Mouse (Mus musculus): ENCODE measurements around the gene Tmtc4.

Gene Tmtc4

DNA sequence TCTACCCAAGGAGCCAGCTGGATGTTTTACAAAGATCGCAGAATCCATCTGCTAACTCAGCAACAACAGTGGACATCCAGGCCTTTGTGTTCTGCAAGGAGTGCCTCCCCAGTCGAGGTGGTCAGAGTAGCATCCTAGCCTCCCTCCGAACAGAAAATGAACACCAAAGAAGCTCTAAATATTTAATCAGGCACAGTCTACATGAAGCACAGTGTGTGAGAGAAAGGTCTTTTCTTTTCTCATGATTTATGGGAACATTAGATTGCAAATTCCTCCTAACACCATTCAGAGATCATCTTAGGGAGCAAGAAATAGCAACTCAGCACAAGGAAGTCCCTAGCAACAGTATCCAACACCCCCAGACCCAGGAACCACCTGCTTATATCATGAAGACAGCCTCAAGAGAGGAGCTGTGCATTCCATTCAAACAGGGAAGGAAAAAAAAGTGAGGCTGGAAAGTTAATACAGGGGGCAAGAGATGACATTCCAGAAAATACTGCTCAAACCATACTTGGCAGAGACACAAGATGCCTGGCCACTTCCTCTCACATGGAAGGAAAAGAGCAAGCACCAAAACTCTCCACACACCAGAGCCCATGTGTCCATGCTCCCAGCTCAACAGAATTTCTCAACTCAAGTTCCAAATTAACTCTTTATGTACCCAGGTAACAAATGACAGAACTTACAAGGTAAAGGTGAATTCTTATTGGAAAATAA lies 8.8 kb downstream of the Tmtc4 start:
- in situ Hi-C loops (cut with MseI, MboI): no loop called here

GRCm38 (mm10) chr14:122973091-122973490 lies 10.7 kb downstream of the Tmtc4 start:
- in situ Hi-C loops (cut with MseI, MboI): no loop called here

DNA sequence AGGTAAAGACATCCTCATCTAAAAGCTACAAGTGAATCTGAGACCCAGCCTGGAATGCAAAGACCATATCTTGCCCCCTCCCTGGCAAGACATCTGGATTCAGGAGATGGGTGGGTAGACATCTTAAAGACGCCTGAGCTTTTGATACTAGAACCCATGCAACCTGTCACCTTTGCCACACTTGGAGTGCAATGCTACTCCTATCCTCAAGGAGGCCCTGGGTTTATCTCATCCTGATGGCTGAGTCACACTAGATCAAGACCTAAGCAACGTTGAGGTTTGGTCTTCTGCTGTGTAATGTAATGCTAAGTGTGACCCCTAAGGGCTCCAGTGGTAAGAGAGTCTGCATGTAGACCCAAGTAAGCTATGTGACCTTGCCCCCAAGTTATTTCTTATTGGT lies 15.8 kb downstream of the Tmtc4 start:
- in situ Hi-C loops (cut with MseI, MboI): no loop called here

GRCm38 (mm10) chr14:122957941-122958340 lies 25.9 kb downstream of the Tmtc4 start:
- in situ Hi-C loops (cut with MseI, MboI): loop anchor here in 1 of 2 experiments (10.0 kb wide), 1 partner anchor 357 kb away; no protein-coding TSS in a partner anchor

GRCm38 (mm10) chr14:122953331-122953730 lies 30.5 kb downstream of the Tmtc4 start:
- in situ Hi-C loops (cut with MseI, MboI): loop anchor here in 1 of 2 experiments (10.0 kb wide), 1 partner anchor 361 kb away; no protein-coding TSS in a partner anchor

DNA sequence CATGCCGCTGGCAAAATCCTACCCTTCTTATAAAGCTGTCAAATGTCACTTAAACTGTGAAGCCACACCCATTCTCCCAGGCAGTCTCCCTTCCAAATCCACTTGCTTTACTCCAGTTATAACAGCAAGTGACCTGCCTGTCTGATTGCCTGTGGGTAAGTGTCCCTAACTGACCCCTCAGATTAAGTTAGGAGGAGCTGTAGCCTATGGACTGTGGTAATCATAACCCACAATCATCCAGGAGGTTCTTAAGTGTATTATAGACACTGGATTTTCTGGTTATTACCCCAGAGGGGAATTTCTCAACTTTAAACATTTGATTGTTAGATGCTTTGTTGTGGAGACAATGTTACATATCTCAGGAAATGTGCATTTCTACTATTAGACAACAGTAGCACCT lies 31.3 kb downstream of the Tmtc4 start:
- in situ Hi-C loops (cut with MseI, MboI): loop anchor here in 1 of 2 experiments (10.0 kb wide), 1 partner anchor 362 kb away; no protein-coding TSS in a partner anchor

DNA sequence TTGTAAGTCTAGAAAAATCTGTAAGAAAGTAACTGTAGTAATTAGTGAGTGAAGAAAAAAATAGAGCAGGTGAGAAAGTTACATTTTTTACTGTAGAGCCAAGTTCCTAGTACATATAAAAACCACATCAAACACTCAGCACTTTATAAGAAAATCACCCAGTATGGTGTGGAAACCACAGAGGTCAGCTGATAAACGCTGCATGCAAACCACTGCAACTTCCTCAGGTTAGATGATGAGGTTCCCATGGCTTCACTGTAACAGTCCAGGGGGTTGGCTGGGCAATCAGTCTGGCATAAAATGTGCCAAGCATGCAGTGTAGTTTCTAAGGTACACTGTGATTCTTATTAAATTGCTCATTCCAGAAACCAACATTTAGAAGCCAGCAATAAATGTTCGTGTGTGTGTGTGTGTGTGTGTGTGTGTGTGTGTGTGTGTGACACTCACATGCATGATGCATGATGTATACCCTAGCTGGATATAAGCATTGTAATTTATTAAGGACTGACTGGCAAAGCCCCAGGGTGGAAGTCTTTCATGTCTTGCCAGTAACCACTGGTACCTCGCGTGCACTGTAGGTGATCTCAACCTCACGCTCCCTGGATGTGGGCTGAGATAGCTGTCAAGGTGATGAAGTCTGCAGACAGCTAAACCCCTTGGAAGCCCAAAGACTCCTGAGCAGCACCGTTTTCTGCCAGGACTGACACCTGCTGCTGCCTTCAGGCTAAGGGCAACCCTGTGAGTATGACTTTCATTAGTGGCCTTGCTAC lies 32.0 kb downstream of the Tmtc4 start:
- in situ Hi-C loops (cut with MseI, MboI): loop anchor here in 1 of 2 experiments (10.0 kb wide), 1 partner anchor 363 kb away; no protein-coding TSS in a partner anchor

GRCm38 (mm10) chr14:122950915-122951314 lies 32.9 kb downstream of the Tmtc4 start:
- in situ Hi-C loops (cut with MseI, MboI): loop anchor here in 1 of 2 experiments (10.0 kb wide), 1 partner anchor 364 kb away; no protein-coding TSS in a partner anchor

- in situ Hi-C loops (cut with MseI, MboI): no loop called here
These were observed 40.4 kb downstream of the Tmtc4 start for GRCm38 (mm10) chr14:122943475-122943853.

GRCm38 (mm10) chr14:122942757-122943474 lies 40.9 kb downstream of the Tmtc4 start:
- in situ Hi-C loops (cut with MseI, MboI): no loop called here

DNA sequence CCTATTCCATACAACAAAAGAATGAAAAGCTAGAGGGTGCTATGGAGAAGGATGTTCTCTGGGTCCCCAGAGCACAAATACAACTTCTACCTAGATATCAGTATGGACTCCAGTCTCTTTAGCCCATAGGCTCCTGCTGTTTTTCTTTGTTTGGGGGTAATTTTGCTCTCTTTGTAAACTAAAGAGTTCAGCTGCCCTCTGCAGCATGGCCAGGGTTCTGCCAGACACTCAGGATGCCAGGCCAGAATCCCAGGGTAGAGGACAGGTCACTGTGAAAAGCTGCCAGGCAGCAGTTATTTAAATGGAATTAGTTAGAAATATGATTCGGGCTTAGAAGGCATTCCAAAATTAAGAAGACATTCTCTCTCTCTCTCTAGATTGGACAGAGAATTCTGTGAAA lies 47.4 kb downstream of the Tmtc4 start:
- in situ Hi-C loops (cut with MseI, MboI): no loop called here

GRCm38 (mm10) chr14:122920011-122920410 lies 63.8 kb downstream of the Tmtc4 start:
- in situ Hi-C loops (cut with MseI, MboI): no loop called here

- in situ Hi-C loops (cut with MseI, MboI): no loop called here
These were observed 66.2 kb downstream of the Tmtc4 start for GRCm38 (mm10) chr14:122917676-122918075.

- in situ Hi-C loops (cut with MseI, MboI): no loop called here
These were observed 70.2 kb downstream of the Tmtc4 start, which contains the start of gene Ggact for GRCm38 (mm10) chr14:122913657-122914056. Gene Ggact, minus strand, starts transcription at chr14:122913757.

DNA sequence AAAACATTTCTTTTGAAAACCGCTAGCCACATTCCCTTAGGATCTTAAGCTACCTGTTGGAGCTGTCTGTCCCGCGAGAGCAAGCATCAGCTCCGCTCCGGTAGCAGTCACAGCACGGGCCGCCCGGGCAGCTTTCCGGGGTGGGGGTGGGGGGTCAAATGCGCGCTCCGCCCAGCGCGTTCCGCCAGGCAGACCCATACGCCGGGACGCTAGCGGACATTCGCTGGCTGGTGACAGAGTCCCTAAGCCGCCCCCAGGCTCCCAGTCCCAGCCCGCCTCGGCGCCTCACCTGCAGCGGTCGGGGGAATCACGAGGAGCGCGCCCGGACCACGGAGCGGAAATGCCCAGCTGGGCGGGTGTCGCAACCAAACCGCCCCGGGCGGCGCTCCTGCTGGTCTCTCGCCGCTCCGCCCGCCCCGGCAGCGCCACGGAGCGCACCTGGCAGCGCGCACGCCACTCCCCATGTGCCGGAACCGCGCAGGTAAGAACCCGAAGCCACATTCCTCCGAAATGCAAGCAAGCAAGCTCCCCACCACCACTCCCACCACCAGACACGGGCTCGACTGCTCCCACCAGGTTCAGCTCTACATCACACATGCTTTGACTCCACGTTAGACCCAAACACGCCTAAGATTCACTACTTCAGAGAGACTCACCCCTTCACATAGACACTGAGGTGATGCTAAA lies 70.9 kb downstream of the Tmtc4 start:
- in situ Hi-C loops (cut with MseI, MboI): no loop called here

DNA sequence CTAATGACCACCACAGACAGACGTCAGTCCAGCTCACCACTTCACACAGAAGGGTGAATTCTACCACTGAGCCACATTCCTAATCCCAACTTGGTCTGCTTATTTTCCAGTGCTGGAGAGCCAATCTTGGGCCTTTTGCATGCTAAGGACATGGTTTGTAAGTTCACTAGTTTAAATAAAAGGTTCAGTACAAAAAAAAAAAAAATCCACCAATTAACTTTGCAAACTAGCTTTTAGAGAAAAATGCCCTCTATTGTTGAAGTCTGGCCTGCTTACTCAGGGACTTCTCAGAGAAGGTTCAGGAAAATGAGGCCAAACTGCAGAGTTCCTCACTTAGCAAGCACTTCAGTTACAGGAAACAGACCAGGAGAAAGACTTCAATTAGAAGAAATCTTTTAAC lies 71.7 kb downstream of the Tmtc4 start:
- in situ Hi-C loops (cut with MseI, MboI): no loop called here

GRCm38 (mm10) chr14:122911265-122911664 lies 72.6 kb downstream of the Tmtc4 start:
- in situ Hi-C loops (cut with MseI, MboI): no loop called here

DNA sequence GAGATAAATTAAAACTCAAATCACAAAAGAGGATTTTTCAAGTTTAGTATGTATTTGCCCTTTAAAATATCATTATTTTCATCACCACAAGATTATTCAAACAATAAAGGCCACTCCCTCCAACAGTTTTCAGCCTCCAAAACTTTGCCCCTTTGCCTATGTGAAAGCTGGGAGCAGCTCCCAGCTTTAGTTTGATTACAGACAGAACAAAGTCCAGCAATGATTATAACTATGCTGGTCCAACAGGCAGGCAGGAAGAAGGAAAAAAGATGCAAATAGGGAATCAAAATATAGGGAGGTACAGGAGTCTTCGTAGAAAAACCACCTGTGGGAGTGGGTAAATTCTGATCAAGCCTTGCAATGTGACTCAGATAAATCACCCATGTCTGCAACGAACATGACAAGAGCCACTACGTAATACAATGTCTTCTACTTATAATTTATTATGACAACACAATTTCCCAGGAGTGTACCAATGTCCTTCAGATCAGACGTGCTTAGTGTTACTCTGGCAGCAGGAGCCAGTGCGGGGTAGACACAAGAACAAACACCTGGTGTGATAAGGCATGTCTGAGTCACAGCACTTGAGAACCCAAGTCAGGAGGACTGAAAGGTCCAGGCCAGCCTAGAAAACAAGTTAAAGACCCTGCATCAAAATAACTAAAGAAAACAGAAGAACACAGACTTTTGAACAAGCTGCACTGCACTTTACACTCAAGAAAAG lies 74.3 kb downstream of the Tmtc4 start:
- in situ Hi-C loops (cut with MseI, MboI): no loop called here

DNA sequence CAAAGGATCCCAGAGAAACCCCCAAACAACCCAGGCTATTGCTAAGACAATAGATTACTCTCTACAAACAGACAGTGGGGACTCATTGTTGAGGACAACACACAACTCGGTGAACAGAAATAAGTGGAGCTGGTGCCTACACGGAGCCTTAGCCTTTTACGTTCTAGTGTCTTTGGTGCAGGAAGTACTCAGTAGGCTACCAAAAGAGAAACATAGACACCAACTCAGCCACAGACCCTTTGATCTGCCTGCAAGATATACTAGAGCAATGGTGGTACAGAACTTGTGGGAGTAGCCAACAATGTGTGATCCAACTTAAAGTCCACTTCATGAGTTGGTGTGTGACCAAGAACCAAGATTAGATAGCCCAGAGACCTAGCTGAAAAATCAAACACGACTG lies 75.8 kb downstream of the Tmtc4 start:
- in situ Hi-C loops (cut with MseI, MboI): no loop called here

DNA sequence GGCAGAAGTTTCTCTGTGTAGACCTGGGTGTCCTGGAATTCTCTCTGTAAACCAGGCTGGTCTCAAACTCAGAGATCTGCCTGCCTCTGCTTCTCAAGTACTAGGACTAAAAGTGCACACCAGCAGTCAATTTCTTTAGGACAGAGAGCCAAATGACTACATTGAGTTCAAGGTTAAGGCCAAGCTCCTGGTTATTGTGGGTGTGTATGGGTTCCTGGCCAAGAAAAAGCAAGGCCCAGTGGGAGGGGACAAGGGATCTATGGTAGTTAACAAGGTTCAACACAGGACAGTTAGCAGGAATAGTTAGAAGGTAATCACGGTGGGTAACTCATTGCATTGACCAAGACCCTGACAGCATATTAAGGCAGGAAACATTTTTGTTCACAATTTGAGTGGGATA lies 78.8 kb downstream of the Tmtc4 start:
- in situ Hi-C loops (cut with MseI, MboI): no loop called here

GRCm38 (mm10) chr14:122903923-122904351 lies 79.9 kb downstream of the Tmtc4 start:
- in situ Hi-C loops (cut with MseI, MboI): no loop called here
